Comparison of ENCODE assay signal across 16 mouse cellular contexts in the genomic region with DNA sequence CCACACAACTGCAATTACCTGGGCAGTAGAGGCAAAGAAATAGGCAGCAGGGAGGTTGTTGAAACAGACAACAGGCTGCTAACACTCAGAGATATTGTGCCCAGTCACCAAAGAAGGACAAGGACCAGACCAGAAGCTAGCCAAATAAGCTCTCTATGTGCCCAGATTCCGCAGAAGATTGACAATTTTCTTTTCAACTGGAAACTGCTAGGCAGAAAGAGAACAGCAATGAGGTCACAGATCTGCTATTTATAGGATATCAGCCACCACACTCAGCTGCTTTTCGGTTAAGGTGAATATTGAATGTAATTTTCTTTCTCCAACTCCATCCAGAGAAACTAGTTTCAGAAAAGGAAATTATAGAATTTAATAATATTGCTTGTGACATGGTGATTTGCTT.
"Had no signal": no experiment of that assay in that cellular context is flagged by ENCODE, and none has a peak within 500 bp of the region (broad histone marks: within the 10 kb centered on the region; RNA-seq: fewer than 3 reads in every experiment).

No protein-coding gene starts in this region.

- H3K9me3 ChIP-seq: limb, embryonic 12.5 days; liver, embryonic 13.5 days; lung, embryonic 15.5 days; megakaryocyte, embryonic 14.5 days; midbrain, embryonic 12.5 days; stomach, embryonic 15.5 days had no signal

- H3K4me2 ChIP-seq: limb, embryonic 12.5 days; liver, embryonic 13.5 days; lung, embryonic 15.5 days; midbrain, embryonic 12.5 days; stomach, embryonic 15.5 days had no signal

- H3K27ac ChIP-seq: kidney, postnatal 0 days; limb, embryonic 12.5 days; liver, embryonic 13.5 days; lung, embryonic 15.5 days; macrophage; stomach, embryonic 15.5 days had no signal

- H3K27me3 ChIP-seq: limb, embryonic 12.5 days; liver, embryonic 13.5 days; lung, embryonic 15.5 days; megakaryocyte, embryonic 14.5 days; midbrain, embryonic 12.5 days; stomach, embryonic 15.5 days had no signal

- H3K4me3 ChIP-seq: limb, embryonic 12.5 days; liver, embryonic 13.5 days; lung, embryonic 15.5 days; megakaryocyte, embryonic 14.5 days; midbrain, embryonic 12.5 days; stomach, embryonic 15.5 days had no signal

- H3K9ac ChIP-seq: limb, embryonic 12.5 days; liver, embryonic 13.5 days; liver, postnatal 0 days; lung, embryonic 15.5 days; midbrain, embryonic 12.5 days; stomach, embryonic 15.5 days had no signal

- ATAC-seq: liver, postnatal 0 days had no signal

- H3K4me1 ChIP-seq: liver, embryonic 13.5 days; lung, embryonic 15.5 days; stomach, embryonic 15.5 days had no signal

- DNase-seq: kidney, postnatal 36 days; layer of hippocampus, adult 9-11 months; layer of hippocampus, postnatal 36 days; liver; liver, embryonic 13.5 days; liver, postnatal 0 days; lung, postnatal 14 days; thymus, adult 2 months; thymus, postnatal 25 days had no signal

- H3K36me3 ChIP-seq: limb, embryonic 12.5 days; liver, embryonic 13.5 days; lung, embryonic 15.5 days; midbrain, embryonic 12.5 days; stomach, embryonic 15.5 days had no signal
